Mouse (Mus musculus) liver, embryonic 14.5 days (tissue): Measurements from ENCODE around the gene Herc2.
"Not testable (repeated sequence)": the region's sequence is repeated elsewhere in the genome, so short reads cannot be mapped to it uniquely, and the experiment has no call there.

Experiments used
- CTCF ChIP-seq: IDR thresholded peaks from 2 replicates; pipeline ENCODE4 v1.5.1; 2016; ENCODE audit warnings: antibody characterized with exemption, low read depth, control low read depth
- EP300 ChIP-seq: IDR thresholded peaks from 2 replicates; pipeline ENCODE4 v1.6.1; 2016; ENCODE audit warnings: antibody characterized with exemption, low read depth

- TF ChIP-seq CTCF, EP300: not testable (repeated sequence)
Measured at GRCm38 (mm10) chr7:56014002-56014702, 35.8 kb upstream of the Herc2 start.
